Mouse (Mus musculus): ENCODE data around the gene Fyn.

The Fyn gene

DNA sequence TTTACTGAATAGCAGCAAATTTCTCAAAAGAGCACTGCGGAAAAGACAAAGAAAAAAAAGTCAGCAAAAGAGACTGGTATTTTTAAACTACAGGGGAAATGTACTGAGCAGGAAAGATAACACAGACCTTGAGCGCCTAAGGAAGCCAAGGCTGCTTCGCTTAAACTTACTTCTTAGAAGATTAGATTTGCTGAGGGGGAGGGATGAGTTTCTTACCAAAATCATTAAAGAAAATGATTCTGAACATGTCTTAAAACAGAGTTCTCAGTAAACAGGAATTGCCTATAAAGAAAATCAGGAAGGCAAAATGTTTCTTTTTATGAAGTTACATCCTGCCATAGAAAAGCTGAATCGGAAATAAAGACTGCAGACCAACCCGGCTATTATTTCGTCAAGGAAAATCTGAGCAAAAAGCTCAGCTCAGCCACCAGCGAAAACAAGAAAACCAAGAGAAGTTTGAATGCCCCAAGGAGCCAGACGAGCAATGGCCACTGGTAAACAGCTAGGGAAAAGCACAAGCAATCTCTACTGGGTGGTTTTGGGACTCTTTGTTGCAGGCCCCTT lies at the start of gene Fyn:
Gene Fyn (plus strand): TSS at position 284 of the 564 bp plus-strand sequence.
- DNase-seq (ENCODE audit: low spot score in 2 of 2): no peak

DNA sequence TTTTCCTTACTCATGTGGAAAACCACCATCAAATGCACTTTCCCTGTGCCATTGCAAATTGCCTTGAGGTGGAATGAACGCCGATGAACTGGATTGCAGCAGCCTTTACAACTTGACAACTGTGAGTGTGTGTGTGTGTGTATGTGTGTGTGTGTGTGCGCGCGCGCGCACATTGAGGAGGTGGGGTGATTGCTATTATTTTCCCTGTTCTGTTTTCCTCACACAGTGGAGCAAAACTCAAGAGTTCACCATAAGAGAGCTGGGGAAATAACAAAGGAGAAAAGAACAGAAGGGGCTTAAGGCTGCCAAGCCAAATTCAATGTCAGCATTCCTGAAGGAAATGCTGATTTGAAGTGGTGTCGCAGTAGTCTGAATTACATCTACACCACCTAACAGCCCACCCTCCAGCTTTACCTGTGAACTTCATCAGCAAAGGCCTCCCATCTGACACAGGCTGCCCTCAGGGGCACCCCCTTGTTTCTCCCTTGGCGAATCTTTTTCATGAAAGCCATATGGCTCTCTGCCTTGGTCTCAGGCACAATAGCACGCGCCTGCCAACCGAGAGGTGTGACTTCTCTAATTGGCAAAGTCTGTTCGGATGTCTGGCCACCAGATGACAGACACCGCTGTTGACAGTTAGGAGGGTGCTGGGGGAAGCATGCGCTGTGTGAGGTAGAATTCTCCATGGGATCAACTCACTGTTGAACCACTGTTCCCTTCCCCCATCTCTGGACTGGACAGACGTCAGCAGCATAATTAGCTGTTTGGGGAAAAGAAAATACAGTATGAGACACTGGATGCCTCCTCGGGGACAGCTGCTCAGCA lies 47.6 kb upstream of the Fyn start:
- no peak for DNase-seq (ENCODE audit: low spot score in 2 of 2)

DNA sequence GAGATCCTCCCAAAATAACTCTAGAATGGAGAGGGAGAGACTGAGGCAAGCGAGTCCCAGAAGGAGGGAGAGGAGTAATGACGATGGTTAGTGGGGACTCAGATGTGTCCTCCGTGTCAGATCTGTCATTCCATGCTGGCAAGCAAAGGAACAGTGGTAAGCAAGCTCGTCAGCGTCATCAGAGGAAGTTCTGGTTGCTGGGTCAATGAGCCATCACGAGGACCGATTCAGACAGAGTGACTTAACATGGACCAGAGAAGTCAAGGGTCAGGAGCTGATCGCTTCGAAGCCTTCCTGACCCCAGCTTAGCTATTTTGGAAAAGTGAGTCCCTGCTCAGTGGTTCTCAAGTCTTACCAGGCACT lies 47.1 kb upstream of the Fyn start:
- no peak for DNase-seq (ENCODE audit: low spot score in 2 of 2)

DNA sequence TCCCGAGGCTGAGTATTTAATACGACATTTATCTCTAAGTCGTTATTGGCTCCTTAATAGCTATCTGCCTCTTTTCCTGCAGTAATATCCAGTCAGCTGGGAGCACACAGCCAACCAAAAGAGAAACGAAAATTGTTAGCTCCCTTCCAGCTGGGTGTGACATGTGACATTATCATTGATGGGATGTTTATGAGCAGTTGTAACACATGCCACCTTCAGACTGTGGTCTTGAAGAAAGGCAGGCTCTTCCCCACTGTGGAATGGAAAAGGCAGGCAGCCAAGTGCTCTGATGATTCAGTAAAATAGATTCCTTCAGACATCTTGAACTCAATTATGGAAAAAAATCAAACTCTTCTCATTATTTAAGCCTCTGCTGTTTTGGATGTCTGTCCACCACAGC lies 46.5 kb upstream of the Fyn start:
- no peak for DNase-seq (ENCODE audit: low spot score in 2 of 2)

DNA sequence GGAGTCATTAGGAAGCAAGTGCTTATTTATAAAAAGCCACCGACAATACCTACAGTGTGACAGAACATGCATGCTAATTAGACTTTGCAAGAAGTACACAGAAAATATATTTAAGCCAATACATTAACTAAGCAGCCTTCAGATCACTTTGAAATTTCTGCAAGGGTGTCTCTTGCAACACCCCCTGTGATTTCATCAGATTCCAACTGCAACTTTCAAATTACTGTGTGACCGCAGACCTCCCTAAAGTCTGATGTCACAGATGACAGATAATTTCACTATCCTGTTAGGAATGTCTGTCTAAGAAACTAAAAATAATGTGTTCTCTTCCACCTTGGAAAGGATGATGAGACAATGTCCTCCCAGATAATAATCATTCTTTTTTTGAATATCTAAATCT lies 44.4 kb upstream of the Fyn start:
- DNase-seq (ENCODE audit: low spot score in 2 of 2): no peak

DNA sequence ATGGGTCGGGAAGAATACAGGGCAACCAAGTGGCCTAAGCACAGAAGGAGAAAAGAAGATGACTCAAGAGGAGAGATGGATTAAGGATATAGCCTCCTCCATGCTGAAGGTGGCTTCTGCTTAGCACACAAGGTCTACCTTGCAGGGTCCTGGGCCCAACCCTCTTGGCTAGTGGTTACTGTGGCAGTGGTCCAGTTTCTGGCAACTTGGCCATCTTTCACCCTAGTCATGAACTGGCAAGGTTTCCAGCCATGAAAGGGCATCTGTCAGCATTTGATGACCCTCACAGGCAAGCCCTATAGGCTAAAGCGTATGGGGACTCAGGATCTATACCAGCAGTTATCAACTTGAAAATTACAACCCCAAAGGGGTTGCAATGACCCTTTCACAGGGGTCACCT lies 40.0 kb upstream of the Fyn start:
- DNase-seq (ENCODE audit: low spot score in 2 of 2): no peak

DNA sequence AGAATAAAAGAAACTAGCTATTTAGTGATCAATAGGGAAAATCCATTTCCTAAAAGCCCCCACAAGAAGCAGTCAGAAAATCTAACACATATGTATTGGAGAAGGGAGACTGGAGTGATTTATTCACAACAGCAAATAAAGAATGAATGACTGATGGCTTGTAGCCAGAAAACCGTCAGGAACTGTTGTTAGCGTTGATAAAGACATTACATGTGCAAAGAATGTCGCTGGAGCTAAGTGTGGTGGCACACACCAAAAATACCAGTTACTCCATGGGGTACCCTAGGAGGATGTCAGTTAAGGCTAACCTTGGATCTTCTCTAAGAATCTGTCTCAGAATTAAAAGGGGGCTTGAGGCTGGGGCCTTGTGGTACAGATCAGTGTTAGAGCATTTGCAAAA lies 34.3 kb upstream of the Fyn start:
- DNase-seq (ENCODE audit: low spot score in 2 of 2): no peak

DNA sequence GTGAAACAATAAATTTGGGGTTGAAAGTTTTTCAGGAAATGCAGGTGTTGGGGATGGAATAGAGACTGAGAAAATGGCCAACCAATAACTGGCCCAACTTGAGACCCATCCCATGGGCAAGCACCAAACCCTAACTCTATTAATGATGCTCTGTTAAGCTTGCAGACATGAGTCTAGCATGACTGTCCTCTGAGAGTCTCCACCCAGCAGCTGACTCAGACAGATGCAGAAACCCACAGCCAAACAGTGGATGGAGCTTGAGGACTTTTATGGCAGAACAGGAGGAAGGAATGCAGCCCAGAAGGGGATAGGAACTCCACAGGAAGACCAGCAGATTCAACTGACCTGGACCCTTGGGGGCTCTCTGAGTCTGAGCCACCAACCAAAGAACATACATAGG lies 32.8 kb upstream of the Fyn start:
- DNase-seq (ENCODE audit: low spot score in 2 of 2): no peak

DNA sequence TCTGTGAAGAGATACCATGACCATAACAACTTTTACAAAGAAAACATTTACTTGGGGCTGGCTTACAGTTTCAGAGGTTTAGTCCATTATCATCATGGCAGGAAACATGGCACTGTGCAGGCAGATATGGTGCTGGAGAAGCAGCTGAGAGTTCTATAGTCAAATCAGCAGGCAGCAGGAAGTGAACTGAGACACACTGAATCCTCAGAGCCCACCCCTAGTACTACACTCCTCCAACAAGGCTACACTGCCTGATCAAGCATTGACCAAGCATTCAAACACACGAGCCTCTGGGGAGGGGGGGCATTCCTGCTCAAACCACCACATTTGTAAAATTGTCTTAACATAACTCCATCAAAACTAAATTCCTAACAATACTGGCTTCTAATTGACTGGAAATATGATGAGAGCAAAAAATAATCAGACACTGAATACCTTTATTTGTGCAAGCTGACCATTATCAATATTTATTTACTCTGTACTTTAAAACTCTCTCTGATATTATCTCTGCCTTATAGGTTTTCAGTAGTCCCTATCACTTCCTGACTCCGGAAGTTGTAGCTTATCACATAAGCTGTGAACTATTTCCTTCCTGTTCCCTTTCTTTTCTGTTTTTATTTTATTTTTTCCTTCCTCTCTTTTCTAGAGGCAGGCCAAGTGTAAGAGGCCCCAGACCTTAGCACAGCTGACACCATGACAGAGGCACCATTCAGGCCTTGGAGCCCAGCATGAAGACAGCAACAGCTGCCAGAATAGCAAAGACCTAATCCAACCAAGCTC lies 29.3 kb upstream of the Fyn start:
- no peak for DNase-seq (ENCODE audit: low spot score in 2 of 2)

DNA sequence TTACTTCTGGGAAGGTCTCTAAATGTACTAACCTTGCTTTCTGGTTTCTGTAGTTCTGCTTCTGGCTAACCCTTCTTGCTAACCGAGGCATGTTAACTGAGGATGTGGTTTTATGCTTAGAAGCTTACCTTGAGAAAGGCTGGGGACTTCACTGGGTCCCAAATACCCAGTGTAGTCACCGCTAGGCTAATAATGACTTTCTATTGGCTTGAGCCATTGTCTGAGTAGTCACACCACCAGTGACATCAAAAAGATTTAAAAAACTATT lies 28.8 kb upstream of the Fyn start:
- DNase-seq (ENCODE audit: low spot score in 2 of 2): no peak

DNA sequence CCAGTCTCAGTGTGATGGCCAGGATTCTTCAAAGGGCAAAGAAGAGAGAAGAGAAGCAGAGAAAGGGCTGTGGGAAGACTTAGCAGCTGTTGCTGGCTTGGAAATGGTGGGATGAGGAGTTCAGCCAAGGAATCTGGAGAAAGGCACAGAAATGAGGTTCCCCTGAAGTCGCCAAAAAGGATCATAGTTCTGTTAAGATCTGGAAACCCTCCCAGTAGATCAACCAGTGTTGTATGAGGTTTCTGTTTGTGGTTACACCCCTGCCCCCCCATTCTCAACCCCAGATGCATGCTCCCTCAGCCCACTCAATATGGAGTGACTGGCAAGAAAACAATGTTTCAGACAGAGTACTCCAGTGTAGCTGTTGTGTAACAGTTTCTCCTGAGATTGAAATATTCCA lies 25.1 kb upstream of the Fyn start:
- DNase-seq (ENCODE audit: low spot score in 2 of 2): no peak

DNA sequence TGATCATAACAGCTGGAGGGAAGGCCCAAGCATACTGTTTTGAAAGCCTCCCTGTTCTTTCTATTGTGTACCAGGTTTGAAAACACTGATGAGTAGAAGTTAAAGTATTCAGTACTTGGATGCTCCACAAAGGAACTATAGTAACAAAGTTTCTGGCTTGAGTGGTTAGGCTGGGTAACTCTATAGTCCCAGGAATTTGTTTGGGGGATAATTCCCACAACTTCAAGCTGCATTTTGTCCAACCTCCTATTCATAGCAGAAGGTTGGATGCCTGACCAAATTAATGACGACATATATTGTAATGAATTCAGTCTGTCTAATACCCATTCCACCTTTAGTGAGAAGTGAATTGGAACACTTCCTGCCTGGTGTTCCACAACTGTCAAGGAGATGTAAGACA lies 22.7 kb upstream of the Fyn start:
- no peak for DNase-seq (ENCODE audit: low spot score in 2 of 2)

DNA sequence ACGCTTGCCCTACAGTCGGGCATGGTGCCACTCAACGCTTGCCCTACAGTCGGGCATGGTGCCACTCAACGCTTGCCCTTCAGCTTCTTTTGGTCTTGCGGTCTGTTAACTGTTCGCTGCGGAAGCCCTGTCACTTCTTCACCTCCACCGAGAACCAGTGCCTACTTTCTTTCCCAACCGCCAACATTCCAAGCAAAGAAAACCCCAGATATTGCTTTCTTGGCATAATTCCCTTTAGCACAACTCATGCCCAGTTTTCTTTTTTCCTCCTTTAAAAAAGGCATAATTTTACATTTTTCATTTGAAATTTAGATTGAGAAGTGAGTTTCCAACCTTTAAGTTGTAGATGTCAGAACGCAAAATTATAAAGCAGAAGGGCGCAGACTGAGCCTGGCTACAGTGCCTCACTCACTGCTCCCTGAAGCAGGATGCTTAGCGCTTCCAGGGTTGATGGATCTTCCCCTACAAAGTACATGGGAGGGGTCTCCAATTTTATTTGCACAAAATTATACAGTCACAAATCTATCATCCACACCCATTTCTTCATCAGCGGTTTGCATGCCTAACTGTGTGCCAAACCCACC lies 18.8 kb upstream of the Fyn start:
- DNase-seq (ENCODE audit: low spot score in 2 of 2): no peak

DNA sequence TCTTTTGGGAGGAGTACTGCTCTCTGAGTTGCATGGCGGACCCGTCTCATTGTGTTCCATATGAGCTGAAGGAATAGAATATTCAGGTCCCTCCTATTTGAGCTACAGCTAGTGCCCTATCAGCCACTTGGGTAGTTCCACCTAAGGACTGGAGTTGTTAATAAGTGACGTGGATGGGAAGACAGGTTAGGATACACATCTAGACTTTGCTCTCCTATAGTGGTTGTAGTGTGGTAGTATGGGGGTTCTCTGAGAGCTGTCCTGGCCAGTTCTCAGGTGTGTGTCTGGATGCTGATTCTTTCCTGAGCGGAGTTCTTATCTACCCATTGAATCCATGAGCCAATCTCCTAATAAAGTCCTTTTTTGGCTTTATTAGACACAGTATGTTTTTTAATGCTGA lies 4.5 kb upstream of the Fyn start:
- no peak for DNase-seq (ENCODE audit: low spot score in 2 of 2)

DNA sequence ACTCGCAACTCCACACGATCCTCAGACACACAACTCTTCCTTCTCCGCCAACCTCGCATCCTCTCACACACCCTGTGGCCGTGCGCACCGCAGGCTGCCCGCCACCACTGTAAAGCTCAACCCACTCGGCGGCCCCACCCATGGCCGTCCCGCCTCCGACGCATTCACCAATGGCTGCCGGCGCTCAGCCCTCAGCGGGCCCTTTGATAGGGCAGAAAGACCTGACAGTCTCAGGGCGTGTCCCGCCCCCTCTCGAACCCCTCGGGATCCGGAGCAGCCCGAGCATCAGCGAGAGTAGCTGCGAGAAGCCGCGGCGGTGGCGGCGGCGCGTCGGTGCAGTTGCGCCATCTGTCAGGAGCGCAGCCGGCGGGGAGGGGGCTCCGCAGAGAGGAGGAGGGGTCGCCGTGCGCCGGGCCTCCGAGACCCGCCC lies 862 bp downstream of the Fyn start:
- peak; percentile 75 to 87 for DNase-seq (ENCODE audit: low spot score in 2 of 2)

DNA sequence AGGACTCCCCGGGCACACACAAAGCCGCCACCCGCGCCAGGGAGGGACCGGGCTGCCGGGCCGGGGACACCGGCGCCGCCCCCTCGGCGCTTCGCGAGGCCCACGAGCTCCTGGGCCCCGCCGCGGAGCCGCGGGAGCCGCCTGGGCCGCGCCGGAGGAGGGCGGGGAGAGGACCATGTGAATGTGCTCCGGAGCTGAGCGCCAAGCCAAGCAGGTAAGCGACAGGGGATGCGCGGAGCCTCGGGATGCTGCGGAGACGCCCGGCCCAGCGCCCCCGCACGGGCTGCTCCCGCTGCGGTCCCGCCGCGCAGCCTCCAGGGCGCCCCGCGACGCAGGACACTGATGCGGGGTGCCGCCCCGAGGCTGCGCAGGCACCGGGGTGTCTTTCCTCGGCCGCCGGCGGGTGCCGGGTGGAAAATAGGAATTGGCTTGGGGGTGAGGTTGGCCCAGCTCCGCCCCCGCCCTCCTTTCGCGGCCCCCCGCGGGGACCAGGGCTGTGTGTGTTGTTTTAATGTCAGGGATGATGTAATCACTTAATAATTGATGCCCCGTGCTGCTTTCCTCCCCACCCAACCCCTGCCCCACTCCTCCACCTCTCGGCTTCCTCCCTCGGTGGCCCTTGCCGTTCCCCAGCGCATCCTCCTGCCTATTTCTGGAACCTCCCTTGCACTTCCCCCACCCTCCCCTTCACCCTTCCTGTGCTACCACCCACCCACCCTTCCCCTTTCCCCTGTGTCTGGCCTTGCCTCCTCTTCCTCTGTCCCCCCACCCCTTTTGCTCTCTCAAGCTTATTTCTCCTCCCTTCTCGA lies 1.5 kb downstream of the Fyn start:
- DNase-seq (ENCODE audit: low spot score in 2 of 2): peak; percentile 15 to 24

DNA sequence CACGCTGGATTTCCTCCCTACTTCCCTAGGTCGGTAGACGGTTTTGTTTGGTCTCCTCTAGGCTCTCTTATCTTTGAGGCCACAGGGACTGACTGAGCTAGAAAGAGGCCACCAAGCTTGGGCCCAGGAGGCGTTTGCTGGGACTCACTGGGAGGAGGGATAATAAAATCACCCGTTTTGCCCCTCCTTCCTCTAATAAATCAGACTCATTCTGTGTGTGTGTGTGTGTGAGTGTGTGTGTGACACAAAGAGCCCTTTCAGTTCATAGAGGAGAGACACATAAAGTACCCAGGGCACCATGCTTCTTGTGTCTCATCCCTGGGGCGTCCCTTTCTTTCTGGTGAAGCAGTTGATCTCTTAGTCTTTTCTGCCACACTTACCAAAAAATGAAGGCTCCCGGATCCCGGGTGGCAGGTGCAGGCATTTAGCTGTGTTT lies 2.1 kb downstream of the Fyn start:
- no peak for DNase-seq (ENCODE audit: low spot score in 2 of 2)

DNA sequence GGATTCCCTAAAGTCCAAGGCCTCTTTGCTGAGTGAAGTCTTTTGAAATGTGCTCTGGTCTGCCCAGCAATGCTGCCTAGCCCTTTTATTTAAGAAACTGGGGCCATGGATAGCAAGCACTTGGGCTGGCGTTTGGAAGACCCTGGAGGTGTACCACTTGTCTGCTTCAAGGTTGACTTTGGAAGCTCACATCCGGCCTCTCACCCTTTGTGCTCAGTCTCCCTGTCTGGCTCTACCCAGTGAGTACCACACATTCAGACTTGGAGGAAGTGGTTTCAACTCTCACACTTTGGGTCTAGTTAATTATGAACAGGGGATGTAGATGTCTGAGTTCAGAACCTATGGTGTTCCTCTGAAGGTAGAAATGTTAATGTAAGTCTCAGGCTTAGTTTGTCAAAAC lies 2.8 kb downstream of the Fyn start:
- no peak for DNase-seq (ENCODE audit: low spot score in 2 of 2)

DNA sequence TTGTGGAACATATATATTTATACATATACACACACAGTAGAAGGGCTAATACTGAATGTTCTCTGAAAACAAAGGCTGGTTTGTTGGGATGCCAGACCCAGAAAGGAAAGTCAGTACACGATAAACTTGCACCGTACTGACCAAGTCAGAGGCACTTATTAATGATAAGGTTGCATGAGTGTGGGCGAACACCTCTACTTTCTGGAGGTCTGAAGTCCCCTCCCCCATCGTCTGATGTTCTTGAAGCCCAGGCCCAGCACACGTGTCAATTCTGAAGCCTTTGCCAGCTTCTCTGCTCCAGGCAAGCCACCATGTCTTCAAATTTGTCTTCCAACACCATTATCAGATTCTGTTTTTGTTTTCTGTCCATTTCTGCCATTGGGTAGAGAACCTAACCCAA lies 3.3 kb downstream of the Fyn start:
- DNase-seq (ENCODE audit: low spot score in 2 of 2): no peak

DNA sequence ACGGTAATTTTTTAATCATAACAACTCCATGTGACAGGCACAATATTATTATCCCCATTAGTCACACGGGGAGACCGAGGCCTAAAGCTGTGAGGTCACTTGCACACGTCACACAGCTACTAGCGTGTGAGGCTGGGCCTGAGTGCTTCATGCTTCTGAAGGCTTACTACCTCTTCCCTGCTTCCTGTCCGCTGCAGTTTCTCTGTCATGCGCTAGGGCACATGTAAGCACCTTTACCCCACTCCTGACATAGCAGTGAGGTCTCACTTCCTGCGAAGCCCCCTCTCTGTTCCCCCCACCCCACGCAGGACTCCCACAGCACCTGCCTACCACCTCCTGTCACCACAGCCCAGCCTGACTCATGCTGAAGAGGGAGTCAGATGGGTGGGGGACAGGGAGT lies 8.0 kb downstream of the Fyn start:
- DNase-seq (ENCODE audit: low spot score in 2 of 2): no peak

DNA sequence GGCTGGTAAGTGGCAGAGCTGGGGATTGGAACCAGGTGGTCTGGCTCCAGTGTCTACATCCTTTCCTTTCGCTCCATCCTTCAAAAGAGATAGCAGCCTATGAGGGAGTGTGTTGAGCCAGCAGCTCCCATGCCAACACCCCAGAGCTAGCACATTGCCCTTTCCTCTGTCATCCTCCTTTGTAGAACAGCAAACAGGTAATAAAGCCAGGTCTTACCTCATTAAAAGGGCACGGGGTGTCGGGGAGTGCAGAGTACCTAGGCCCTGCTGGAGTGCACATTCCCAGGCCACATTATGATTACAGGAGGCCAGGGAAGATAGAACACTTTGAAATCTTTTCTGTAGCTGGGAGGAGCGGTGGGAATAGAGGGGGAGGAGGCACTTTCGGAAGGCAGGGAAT lies 8.6 kb downstream of the Fyn start:
- no peak for DNase-seq (ENCODE audit: low spot score in 2 of 2)

DNA sequence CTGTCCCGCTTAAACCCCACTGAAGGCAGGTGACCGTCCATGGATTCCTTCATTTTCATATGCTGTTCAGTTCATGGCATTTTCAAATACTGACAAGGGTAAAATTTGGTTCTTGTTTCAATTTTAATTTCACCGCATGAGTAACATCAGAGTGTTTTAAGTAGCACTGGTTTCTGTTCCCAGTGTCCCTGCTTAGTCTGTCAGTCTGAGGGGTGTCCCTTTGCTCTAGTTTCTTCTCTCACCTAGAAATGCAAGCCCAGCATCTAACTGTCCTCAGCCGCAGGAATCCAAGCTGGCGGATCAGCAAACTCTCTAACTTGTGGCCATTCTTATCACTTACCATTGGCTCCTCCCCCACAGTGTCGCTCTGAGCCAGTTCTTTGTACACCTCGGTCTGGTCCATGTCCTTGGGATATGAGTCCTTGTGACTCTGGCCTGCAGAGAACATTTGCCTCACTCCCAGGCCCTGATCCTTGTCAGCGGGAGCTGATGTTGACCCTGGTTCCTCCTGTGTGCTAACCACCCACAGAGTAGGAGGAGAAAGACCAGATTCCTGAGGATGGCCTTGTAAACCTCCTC lies 9.5 kb downstream of the Fyn start:
- no peak for DNase-seq (ENCODE audit: low spot score in 2 of 2)

Measured in urinary bladder, adult 18-20 months (tissue).